Mouse (Mus musculus): ENCODE results near the gene Eya4.

Gene Eya4

GRCm38 (mm10) chr10:23159844-23160243 lies 190.7 kb downstream of the Eya4 start:
- intact Hi-C loops (cut with DNase I) = no loop called here

- intact Hi-C loops (cut with DNase I) = no loop called here
Observed at GRCm38 (mm10) chr10:23159138-23159537, 191.4 kb downstream of the Eya4 start.

- intact Hi-C loops (cut with DNase I) = no loop called here
Observed at GRCm38 (mm10) chr10:23156866-23157625, 193.5 kb downstream of the Eya4 start.

GRCm38 (mm10) chr10:23150401-23150800 lies 200.2 kb downstream of the Eya4 start:
- intact Hi-C loops (cut with DNase I) = no loop called here

GRCm38 (mm10) chr10:23144616-23145015 lies 206.0 kb downstream of the Eya4 start:
- intact Hi-C loops (cut with DNase I) = no loop called here

- intact Hi-C loops (cut with DNase I) = no loop called here
Observed at GRCm38 (mm10) chr10:23127947-23128346, 222.6 kb downstream of the Eya4 start.

GRCm38 (mm10) chr10:23127151-23127550 lies 223.4 kb downstream of the Eya4 start:
- intact Hi-C loops (cut with DNase I) = no loop called here

GRCm38 (mm10) chr10:23126529-23126928 lies 224.1 kb downstream of the Eya4 start:
- intact Hi-C loops (cut with DNase I) = no loop called here

- intact Hi-C loops (cut with DNase I) = no loop called here
Observed at GRCm38 (mm10) chr10:23120437-23120836, 230.1 kb downstream of the Eya4 start.

- intact Hi-C loops (cut with DNase I) = loop anchor here (1.0 to 10.0 kb wide), 3 partner anchors 285 to 658 kb away; no protein-coding TSS in a partner anchor
Observed at GRCm38 (mm10) chr10:23116786-23117410, 233.7 kb downstream of the Eya4 start.

- intact Hi-C loops (cut with DNase I) = loop anchor here (1.0 to 10.0 kb wide), 3 partner anchors 286 to 659 kb away; no protein-coding TSS in a partner anchor
Observed at GRCm38 (mm10) chr10:23116063-23116462, 234.5 kb downstream of the Eya4 start.

- intact Hi-C loops (cut with DNase I) = loop anchor here (5.0 to 10.0 kb wide), 2 partner anchors 287 to 659 kb away; no protein-coding TSS in a partner anchor
Observed at GRCm38 (mm10) chr10:23115321-23115720, 235.3 kb downstream of the Eya4 start.

GRCm38 (mm10) chr10:23108122-23108521 lies 242.5 kb downstream of the Eya4 start:
- intact Hi-C loops (cut with DNase I) = no loop called here

- intact Hi-C loops (cut with DNase I) = no loop called here
Observed at GRCm38 (mm10) chr10:23092517-23092916, 258.1 kb downstream of the Eya4 start.

GRCm38 (mm10) chr10:23091552-23091951 lies 259.0 kb downstream of the Eya4 start:
- intact Hi-C loops (cut with DNase I) = no loop called here

GRCm38 (mm10) chr10:23090323-23090722 lies 260.3 kb downstream of the Eya4 start:
- intact Hi-C loops (cut with DNase I) = no loop called here

GRCm38 (mm10) chr10:23089271-23089670 lies 261.3 kb downstream of the Eya4 start:
- intact Hi-C loops (cut with DNase I) = loop anchor here (10.0 kb wide), 2 partner anchors 686 to 1054 kb away; no protein-coding TSS in a partner anchor

- intact Hi-C loops (cut with DNase I) = loop anchor here (10.0 kb wide), 2 partner anchors 686 to 1054 kb away; no protein-coding TSS in a partner anchor
Observed at GRCm38 (mm10) chr10:23088764-23089163, 261.8 kb downstream of the Eya4 start.

- intact Hi-C loops (cut with DNase I) = loop anchor here (10.0 kb wide), 2 partner anchors 688 to 1052 kb away; no protein-coding TSS in a partner anchor
Observed at GRCm38 (mm10) chr10:23086352-23087215, 264.0 kb downstream of the Eya4 start.

GRCm38 (mm10) chr10:23081548-23081828 lies 269.1 kb downstream of the Eya4 start:
- intact Hi-C loops (cut with DNase I) = loop anchor here (2.0 to 10.0 kb wide), 4 partner anchors 297 to 1047 kb away; no protein-coding TSS in a partner anchor

Data from adrenal gland (tissue).